Mouse (Mus musculus) left cerebral cortex, adult 2 months (tissue): ENCODE data around the gene Snx9. TPM values are rescaled to one million over a fixed set of nuclear protein-coding genes. Genes with fewer than 3 reads are reported as not detected.

Experiments used
- DNase-seq, 2 experiments: peaks; one replicate each; pipeline ENCODE4 v3.0.0; 2021 to 2022; ENCODE audit warnings: low spot score in 2 of 2, mixed read lengths in 1 of 2; ENCODE audit errors: extremely low spot score in 1 of 2
- H3K27ac ChIP-seq: fragments of 200-600 bp; 2 replicates; pipeline ENCODE4 v1.8.1; 2022
- H3K4me3 ChIP-seq: fragments of 200-600 bp; 2 replicates; pipeline ENCODE4 v1.8.1; 2022
- CTCF ChIP-seq: fragments of 200-600 bp; IDR thresholded peaks from 2 replicates; pipeline ENCODE4 v1.8.1; 2022; ENCODE audit warnings: antibody characterized with exemption, mild to moderate bottlenecking, moderate library complexity
- intact Hi-C: fragments of 180-260 bp; cut with DNase I; formaldehyde crosslinking; loops from one replicate; pipeline ENCODE4 v1.15.1; 2025
- long read RNA-seq, 2 experiments: library from polyadenylated mRNA; stranded (forward); transcript quantifications; one replicate each; pipeline ENCODE4 v2.0.0; 2021; ENCODE audit warnings: borderline mapping rate in 2 of 2
- total RNA-seq, 2 experiments: library from RNA; stranded (reverse); gene quantifications; 2 replicates each; pipeline ENCODE4 v1.2.3; 2021

Snx9 gene
- total RNA-seq = 10 to 100 TPM; 14.7 to 16.6 TPM
- long read RNA-seq, experiment 1, transcript Snx9-201 (18 exons, 3,331 nt) = major isoform, 22 of 29 reads
- long read RNA-seq, experiment 1, partial matches to known transcripts = 1 of 29 reads
- long read RNA-seq, experiment 1, other reads (novel, unspliced or antisense) = 6 of 29 reads
- long read RNA-seq, experiment 2, transcript Snx9-201 (18 exons, 3,331 nt) = major isoform, 18 of 26 reads
- long read RNA-seq, experiment 2, partial matches to known transcripts = 3 of 26 reads
- long read RNA-seq, experiment 2, other reads (novel, unspliced or antisense) = 5 of 26 reads

DNA sequence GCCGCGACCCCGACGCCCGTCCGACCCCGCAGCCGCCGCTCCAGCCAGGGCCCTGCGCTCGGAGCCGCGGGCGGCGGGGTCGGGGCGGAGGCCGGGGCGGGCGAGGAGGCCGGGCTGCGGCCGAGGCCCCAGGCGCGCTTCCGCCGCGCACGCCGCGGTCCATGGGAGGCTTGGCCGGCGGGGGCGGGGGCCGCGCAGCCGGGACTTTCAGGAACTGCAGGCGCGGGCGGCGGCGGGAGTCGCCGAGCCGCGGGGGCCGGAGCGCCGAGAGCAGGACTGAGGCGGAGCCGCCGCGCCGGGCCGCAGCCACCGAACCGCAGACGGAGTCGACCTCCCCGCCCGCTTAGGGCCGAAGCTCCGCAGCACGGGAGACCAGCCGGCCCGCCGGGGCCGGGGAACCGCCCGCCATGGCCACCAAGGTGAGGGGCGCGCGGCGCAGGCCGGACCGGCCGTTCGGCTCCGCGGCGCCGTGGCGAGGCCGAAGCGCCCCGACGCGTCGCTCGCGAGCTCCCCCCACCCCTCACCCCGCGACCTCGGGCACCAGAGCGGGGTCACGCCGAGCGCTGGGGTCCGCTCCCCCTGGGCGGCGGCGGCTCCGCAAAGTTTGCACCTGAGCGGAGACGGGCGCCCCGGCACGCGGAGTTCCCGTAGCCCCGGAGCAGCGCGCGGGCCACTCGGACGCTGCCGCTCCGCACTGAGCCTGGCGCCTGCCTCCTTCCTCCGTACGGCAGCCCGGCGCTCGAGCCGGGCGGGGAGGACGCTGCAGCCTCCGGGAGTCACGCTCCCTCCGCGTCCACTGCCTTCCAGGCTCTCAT is at the start of gene Snx9:
TSS of gene Snx9 (plus strand) at position 202 of the 815 bp plus-strand sequence.
- TF ChIP-seq CTCF = no peak
- peak within 1 kb of the TSS; percentile 86 for H3K4me3 ChIP-seq
- peak within 1 kb of the TSS; percentile 90 for H3K27ac ChIP-seq
- intact Hi-C loops = loop anchor here (5.0 kb wide), 2 partner anchors 44 to 46 kb away; no protein-coding TSS in a partner anchor
- DNase-seq = peak; percentile 56 to 67

GRCm38 (mm10) chr17:5792164-5792791 is 48.9 kb upstream of the Snx9 start:
- intact Hi-C loops = no loop called here
- Histone ChIP-seq H3K27ac (no peak overlapping the region), H3K4me3 (no peak overlapping the region)
- no peak for DNase-seq
- no peak for TF ChIP-seq CTCF

DNA sequence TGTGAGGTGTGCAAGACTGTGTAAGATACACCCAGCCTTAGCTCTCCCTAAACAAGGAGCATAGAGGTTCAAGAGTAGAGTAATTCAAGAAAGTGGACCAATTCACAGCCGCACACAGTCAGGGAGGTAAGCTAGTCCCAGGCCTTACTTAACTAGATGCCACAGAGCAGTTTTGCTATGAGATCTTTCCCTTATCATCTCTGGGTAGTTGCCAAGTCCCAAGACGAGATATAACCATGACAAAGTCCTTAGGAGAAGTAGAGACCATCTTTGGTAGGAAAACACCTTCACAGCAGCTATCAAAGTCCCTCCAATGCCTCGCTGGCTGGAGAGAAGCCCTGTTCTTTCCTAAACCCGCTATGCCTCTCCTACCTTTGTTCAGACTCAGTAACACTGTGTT is 47.5 kb upstream of the Snx9 start:
- no peak for TF ChIP-seq CTCF
- intact Hi-C loops = no loop called here
- no peak for DNase-seq

GRCm38 (mm10) chr17:5794276-5794675 is 46.9 kb upstream of the Snx9 start:
- H3K27ac ChIP-seq = no peak overlapping the region
- DNase-seq = no peak
- TF ChIP-seq CTCF = no peak
- no peak overlapping the region for H3K4me3 ChIP-seq
- intact Hi-C loops = loop anchor here (2.0 kb wide), 1 partner anchor 129 kb away; no protein-coding TSS in a partner anchor

More for the DNA sequence above, 47.5 kb upstream of the Snx9 start:
- Histone ChIP-seq H3K4me3 (no peak overlapping the region), H3K27ac (no peak overlapping the region)

GRCm38 (mm10) chr17:5795369-5795768 is 45.8 kb upstream of the Snx9 start:
- intact Hi-C loops = loop anchor here (2.0 to 5.0 kb wide), 3 partner anchors 47 to 212 kb away; partner anchors contain the start of gene Snx9
- DNase-seq = no peak
- no peak for TF ChIP-seq CTCF
- Histone ChIP-seq H3K27ac (no peak overlapping the region), H3K4me3 (no peak overlapping the region)

GRCm38 (mm10) chr17:5795878-5796277 is 45.3 kb upstream of the Snx9 start:
- intact Hi-C loops = loop anchor here (1.0 to 5.0 kb wide), 4 partner anchors 46 to 211 kb away; partner anchors contain the start of gene Snx9
- peak; percentile 67 to 72 for DNase-seq
- H3K4me3 ChIP-seq = no peak overlapping the region
- H3K27ac ChIP-seq = no peak overlapping the region
- TF ChIP-seq CTCF = no peak; the same call in none of the 2 replicates

DNA sequence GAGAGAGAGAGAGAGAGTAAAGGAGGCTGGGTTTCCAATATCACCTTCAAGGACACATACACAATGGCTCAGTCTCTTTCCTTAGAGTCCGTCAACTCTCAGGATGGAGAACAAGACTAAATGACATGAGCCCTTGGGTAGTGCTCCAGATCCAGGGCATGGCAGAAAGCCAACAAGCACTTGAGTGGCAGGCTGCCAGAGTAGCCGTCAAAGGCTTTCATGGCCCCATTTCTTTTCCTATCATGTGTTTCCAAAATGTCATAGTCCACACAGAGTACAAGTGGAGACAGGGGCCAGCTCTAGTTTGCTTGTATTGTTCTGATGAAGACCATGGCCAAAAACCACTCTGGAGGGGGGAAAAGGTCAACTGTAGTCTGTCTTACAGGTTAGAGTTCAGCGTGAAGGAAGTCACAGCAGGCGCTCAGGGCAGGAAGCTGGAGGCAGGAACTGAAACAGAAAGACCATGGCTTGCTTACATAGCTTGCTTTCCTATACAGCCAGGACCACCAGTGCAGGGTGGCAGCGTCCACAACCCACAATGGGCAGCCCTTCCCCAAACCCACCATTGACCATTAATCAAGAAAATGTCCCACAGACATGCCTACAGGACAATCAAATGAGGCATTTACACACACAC is 43.9 kb upstream of the Snx9 start:
- H3K27ac ChIP-seq = no peak overlapping the region
- intact Hi-C loops = loop anchor here (5.0 kb wide), 2 partner anchors 45 to 210 kb away; partner anchors contain the start of gene Snx9
- no peak for TF ChIP-seq CTCF
- H3K4me3 ChIP-seq = no peak overlapping the region
- no peak for DNase-seq

- TF ChIP-seq CTCF = no peak
- intact Hi-C loops = loop anchor here (5.0 kb wide), 2 partner anchors 44 to 209 kb away; partner anchors contain the start of gene Snx9
- no peak for DNase-seq
- Histone ChIP-seq H3K27ac (no peak overlapping the region), H3K4me3 (no peak overlapping the region)
Measured at GRCm38 (mm10) chr17:5798221-5798801, 42.8 kb upstream of the Snx9 start.

DNA sequence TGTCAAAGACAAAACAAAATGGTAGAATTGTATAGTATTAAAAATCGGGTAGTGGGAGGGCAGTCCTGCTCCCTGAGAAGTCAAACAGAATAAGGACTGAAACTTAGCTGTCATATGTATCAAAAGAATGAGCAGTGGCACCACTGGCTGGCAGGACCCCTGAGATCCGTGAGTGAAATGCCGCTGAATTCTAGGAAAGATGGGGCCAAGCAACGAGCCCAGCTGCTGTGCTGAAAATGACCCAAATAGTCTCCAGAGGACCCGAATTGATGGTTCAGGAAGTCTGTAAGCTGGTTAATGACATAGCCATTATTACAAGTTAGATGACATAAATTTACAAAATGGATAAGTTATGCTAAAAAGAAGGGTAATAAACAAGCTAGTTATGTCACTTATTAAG is 42.2 kb upstream of the Snx9 start:
- no peak for TF ChIP-seq CTCF
- no peak for DNase-seq
- intact Hi-C loops = loop anchor here (5.0 kb wide), 2 partner anchors 43 to 208 kb away; partner anchors contain the start of gene Snx9
- Histone ChIP-seq H3K4me3 (no peak overlapping the region), H3K27ac (no peak overlapping the region)

GRCm38 (mm10) chr17:5799396-5800021 is 41.6 kb upstream of the Snx9 start:
- Histone ChIP-seq H3K4me3 (no peak overlapping the region), H3K27ac (no peak overlapping the region)
- intact Hi-C loops = loop anchor here (5.0 kb wide), 2 partner anchors 43 to 208 kb away; partner anchors contain the start of gene Snx9
- no peak for DNase-seq
- no peak for TF ChIP-seq CTCF

DNA sequence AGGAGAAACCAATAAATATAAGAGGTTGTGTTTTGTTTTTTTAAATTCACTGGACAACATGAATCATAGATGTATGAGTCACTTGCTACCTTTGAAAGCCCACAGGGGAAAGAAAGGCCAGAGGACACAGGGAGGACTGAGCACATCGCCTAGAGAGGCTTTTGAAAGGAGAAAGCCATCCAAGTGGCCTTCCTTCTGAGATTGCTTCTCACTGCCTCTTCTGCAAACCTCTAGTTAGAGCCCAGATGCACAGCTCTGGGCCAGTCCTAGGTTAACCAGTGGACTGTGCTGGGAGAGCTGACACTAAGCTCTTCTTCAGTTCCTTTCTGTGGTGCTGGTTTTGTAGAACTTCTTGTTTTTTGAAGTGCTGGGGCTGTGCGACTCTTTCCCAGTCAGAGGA is 40.9 kb upstream of the Snx9 start:
- no peak overlapping the region for H3K27ac ChIP-seq
- H3K4me3 ChIP-seq = no peak overlapping the region
- intact Hi-C loops = no loop called here
- no peak for TF ChIP-seq CTCF
- no peak for DNase-seq
